Mouse (Mus musculus): ENCODE data around the gene Tns3. TPM values are rescaled to one million over a fixed set of nuclear protein-coding genes. Genes with fewer than 3 reads are reported as not detected.

The Tns3 gene
- polyA plus RNA-seq, 1 experiment: 57.4 TPM

DNA sequence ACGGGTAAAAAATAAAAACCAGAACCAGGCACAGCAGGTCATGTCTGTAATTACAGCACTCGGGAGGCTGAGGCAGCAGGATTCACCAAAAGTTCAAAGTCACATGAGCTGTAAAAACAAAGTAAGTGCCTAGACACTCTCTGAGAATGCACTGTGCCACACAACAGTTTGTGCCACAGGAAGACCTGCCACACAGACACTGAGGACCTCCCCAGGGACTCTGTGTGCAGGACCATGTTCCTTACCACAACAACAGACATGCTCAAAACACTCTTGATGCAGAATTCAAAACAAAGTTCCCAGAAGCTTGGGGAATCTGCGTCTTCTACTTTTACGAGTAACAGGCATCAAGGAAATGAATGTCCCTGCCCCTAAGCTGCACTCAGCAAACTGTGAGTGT is 3.4 kb downstream of the Tns3 start:
- TF ChIP-seq FOSL1 (IDR thresholded peaks at IDR 0.05; ENCODE audit: insufficient read depth, low read length, poor library complexity, severe bottlenecking) (no peak), CEBPB (IDR thresholded peaks at IDR 0.05; ENCODE audit: low read depth) (no peak), MAX (IDR thresholded peaks at IDR 0.05) (no peak), CTCF (IDR thresholded peaks at IDR 0.05; ENCODE audit: control insufficient read depth, insufficient read depth, insufficient read length) (no peak), MYOG (IDR thresholded peaks at IDR 0.05; ENCODE audit: control insufficient read depth, extremely low read depth, insufficient read length) (no peak), MYOD1 (IDR thresholded peaks at IDR 0.05; ENCODE audit: control insufficient read depth, insufficient read length, low read depth) (no peak), USF1 (IDR thresholded peaks at IDR 0.05; ENCODE audit: low read depth) (no peak)
- H3K36me3 ChIP-seq (ENCODE audit: control insufficient read depth, insufficient read depth): peaks cover 52% of the 10 kb centered on the region
- no peak overlapping the region for H3K4me3 ChIP-seq (ENCODE audit: insufficient read depth, poor library complexity, severe bottlenecking)
- H3K79me2 ChIP-seq (ENCODE audit: control insufficient read depth, insufficient read depth): peaks cover 92% of the 10 kb centered on the region
- H3K27me3 ChIP-seq (ENCODE audit: control insufficient read depth, insufficient read depth, insufficient read length): no peaks in the 10 kb centered on the region
- H3K79me3 ChIP-seq (ENCODE audit: low read depth): peaks cover 79% of the 10 kb centered on the region
- no peak overlapping the region for H3ac ChIP-seq (ENCODE audit: control insufficient read depth, insufficient read length, low read depth)

GRCm38 (mm10) chr11:8659851-8660250 is 4.5 kb downstream of the Tns3 start:
- Histone ChIP-seq H3K36me3 (ENCODE audit: control insufficient read depth, insufficient read depth) (peaks cover 61% of the 10 kb centered on the region), H3K79me3 (ENCODE audit: low read depth) (peaks cover 90% of the 10 kb centered on the region), H3K27me3 (ENCODE audit: control insufficient read depth, insufficient read depth, insufficient read length) (no peaks in the 10 kb centered on the region), H3K4me3 (ENCODE audit: insufficient read depth, poor library complexity, severe bottlenecking) (no peak overlapping the region), H3K79me2 (ENCODE audit: control insufficient read depth, insufficient read depth) (peaks cover 100% of the 10 kb centered on the region), H3ac (ENCODE audit: control insufficient read depth, insufficient read length, low read depth) (no peak overlapping the region)
- TF ChIP-seq FOSL1 (IDR thresholded peaks at IDR 0.05; ENCODE audit: insufficient read depth, low read length, poor library complexity, severe bottlenecking) (no peak), CEBPB (IDR thresholded peaks at IDR 0.05; ENCODE audit: low read depth) (no peak), USF1 (IDR thresholded peaks at IDR 0.05; ENCODE audit: low read depth) (no peak), MYOG (IDR thresholded peaks at IDR 0.05; ENCODE audit: control insufficient read depth, extremely low read depth, insufficient read length) (no peak), MAX (IDR thresholded peaks at IDR 0.05) (no peak), CTCF (IDR thresholded peaks at IDR 0.05; ENCODE audit: control insufficient read depth, insufficient read depth, insufficient read length) (no peak), MYOD1 (IDR thresholded peaks at IDR 0.05; ENCODE audit: control insufficient read depth, insufficient read length, low read depth) (no peak)

- Histone ChIP-seq H3ac (ENCODE audit: control insufficient read depth, insufficient read length, low read depth) (no peak overlapping the region), H3K79me2 (ENCODE audit: control insufficient read depth, insufficient read depth) (peaks cover 100% of the 10 kb centered on the region), H3K4me3 (ENCODE audit: insufficient read depth, poor library complexity, severe bottlenecking) (no peak overlapping the region), H3K79me3 (ENCODE audit: low read depth) (peaks cover 98% of the 10 kb centered on the region), H3K27me3 (ENCODE audit: control insufficient read depth, insufficient read depth, insufficient read length) (no peaks in the 10 kb centered on the region), H3K36me3 (ENCODE audit: control insufficient read depth, insufficient read depth) (peaks cover 66% of the 10 kb centered on the region)
- TF ChIP-seq MYOD1 (IDR thresholded peaks at IDR 0.05; ENCODE audit: control insufficient read depth, insufficient read length, low read depth) (peak; percentile 6), MAX (IDR thresholded peaks at IDR 0.05) (no peak)
Measured at GRCm38 (mm10) chr11:8659061-8659460, 5.3 kb downstream of the Tns3 start.

DNA sequence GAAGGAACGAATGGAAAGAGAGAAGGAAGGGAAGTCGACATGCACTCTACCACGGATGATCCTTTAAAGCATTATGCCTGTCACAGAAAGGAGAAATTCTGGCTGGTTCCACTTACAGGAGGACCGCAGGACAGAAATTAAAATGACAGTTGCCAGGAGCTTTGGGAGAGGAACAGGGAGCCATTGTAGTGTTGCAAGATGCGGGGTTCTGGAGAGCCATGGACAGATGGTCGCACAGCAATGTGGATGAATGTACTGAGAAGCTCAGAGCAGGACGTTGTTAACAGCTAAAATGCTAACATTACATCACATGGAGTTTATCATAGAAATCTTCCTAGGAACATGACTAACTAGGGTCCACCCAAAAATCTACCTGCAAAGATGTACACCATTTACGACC is 6.8 kb downstream of the Tns3 start:
- no peaks in the 10 kb centered on the region for H3K27me3 ChIP-seq (ENCODE audit: control insufficient read depth, insufficient read depth, insufficient read length)
- TF ChIP-seq FOSL1 (IDR thresholded peaks at IDR 0.05; ENCODE audit: insufficient read depth, low read length, poor library complexity, severe bottlenecking): no peak
- no peak for TF ChIP-seq USF1 (IDR thresholded peaks at IDR 0.05; ENCODE audit: low read depth)
- no peak for TF ChIP-seq CEBPB (IDR thresholded peaks at IDR 0.05; ENCODE audit: low read depth)
- no peak for TF ChIP-seq CTCF (IDR thresholded peaks at IDR 0.05; ENCODE audit: control insufficient read depth, insufficient read depth, insufficient read length)
- TF ChIP-seq MYOG (IDR thresholded peaks at IDR 0.05; ENCODE audit: control insufficient read depth, extremely low read depth, insufficient read length): no peak
- TF ChIP-seq MAX (IDR thresholded peaks at IDR 0.05): no peak
- TF ChIP-seq MYOD1 (IDR thresholded peaks at IDR 0.05; ENCODE audit: control insufficient read depth, insufficient read length, low read depth): no peak
- H3K36me3 ChIP-seq (ENCODE audit: control insufficient read depth, insufficient read depth): peaks cover 82% of the 10 kb centered on the region
- H3K4me3 ChIP-seq (ENCODE audit: insufficient read depth, poor library complexity, severe bottlenecking): no peak overlapping the region
- no peak overlapping the region for H3ac ChIP-seq (ENCODE audit: control insufficient read depth, insufficient read length, low read depth)
- peaks cover 99% of the 10 kb centered on the region for H3K79me3 ChIP-seq (ENCODE audit: low read depth)
- H3K79me2 ChIP-seq (ENCODE audit: control insufficient read depth, insufficient read depth): peaks cover 100% of the 10 kb centered on the region

GRCm38 (mm10) chr11:8656448-8657393 is 7.6 kb downstream of the Tns3 start:
- Histone ChIP-seq H3K79me2 (ENCODE audit: control insufficient read depth, insufficient read depth) (peaks cover 100% of the 10 kb centered on the region), H3K4me3 (ENCODE audit: insufficient read depth, poor library complexity, severe bottlenecking) (no peak overlapping the region), H3K79me3 (ENCODE audit: low read depth) (peaks cover 99% of the 10 kb centered on the region), H3K36me3 (ENCODE audit: control insufficient read depth, insufficient read depth) (peaks cover 88% of the 10 kb centered on the region), H3ac (ENCODE audit: control insufficient read depth, insufficient read length, low read depth) (no peak overlapping the region), H3K27me3 (ENCODE audit: control insufficient read depth, insufficient read depth, insufficient read length) (no peaks in the 10 kb centered on the region)
- TF ChIP-seq MYOD1 (IDR thresholded peaks at IDR 0.05; ENCODE audit: control insufficient read depth, insufficient read length, low read depth): no peak
- TF ChIP-seq USF1 (IDR thresholded peaks at IDR 0.05; ENCODE audit: low read depth): no peak
- TF ChIP-seq CTCF (IDR thresholded peaks at IDR 0.05; ENCODE audit: control insufficient read depth, insufficient read depth, insufficient read length): no peak
- TF ChIP-seq CEBPB (IDR thresholded peaks at IDR 0.05; ENCODE audit: low read depth): no peak
- no peak for TF ChIP-seq FOSL1 (IDR thresholded peaks at IDR 0.05; ENCODE audit: insufficient read depth, low read length, poor library complexity, severe bottlenecking)
- no peak for TF ChIP-seq MYOG (IDR thresholded peaks at IDR 0.05; ENCODE audit: control insufficient read depth, extremely low read depth, insufficient read length)
- TF ChIP-seq MAX (IDR thresholded peaks at IDR 0.05): no peak

Data from C2C12 (cell line).